Mouse (Mus musculus) neural tube, embryonic 12.5 days (tissue): ENCODE measurements around the gene Clca1. TPM values are rescaled to one million over a fixed set of nuclear protein-coding genes. Genes with fewer than 3 reads are reported as not detected.
"Not testable (repeated sequence)": the region's sequence is repeated elsewhere in the genome, so short reads cannot be mapped to it uniquely, and the experiment has no call there.

Experiments used
- ATAC-seq: fragments of 200-750 bp; cut with Nextera tagmentation; 2 replicates; pipeline ENCODE4 v1.8.0; 2017; ENCODE audit warnings: low read depth, mild to moderate bottlenecking, moderate TSS enrichment, moderate library complexity; ENCODE audit not compliant: low FRiP score
- H3K27ac ChIP-seq: fragments of 300-500 bp; sonication (generic); 2 replicates; pipeline ENCODE4 v1.5.1; 2016
- H3K27me3 ChIP-seq: fragments of 300-500 bp; sonication (generic); replicated peaks from 2 replicates; pipeline ENCODE4 v1.6.1; 2016; ENCODE audit warnings: mild to moderate bottlenecking
- H3K36me3 ChIP-seq: fragments of 300-500 bp; sonication (generic); 2 replicates; pipeline ENCODE4 v1.6.1; 2016; ENCODE audit warnings: mild to moderate bottlenecking
- H3K4me1 ChIP-seq: fragments of 300-500 bp; sonication (generic); 2 replicates; pipeline ENCODE4 v1.6.1; 2016
- H3K4me2 ChIP-seq: fragments of 300-500 bp; sonication (generic); replicated peaks from 2 replicates; pipeline ENCODE4 v1.6.1; 2016; ENCODE audit warnings: mild to moderate bottlenecking
- H3K4me3 ChIP-seq: fragments of 300-500 bp; sonication (generic); 2 replicates; pipeline ENCODE4 v1.5.1; 2016
- H3K9ac ChIP-seq: fragments of 300-500 bp; sonication (generic); 2 replicates; pipeline ENCODE4 v1.6.1; 2016; ENCODE audit warnings: mild to moderate bottlenecking
- H3K9me3 ChIP-seq: fragments of 300-500 bp; sonication (generic); 2 replicates; pipeline ENCODE4 v1.6.1; 2016; ENCODE audit warnings: mild to moderate bottlenecking
- WGBS: fragments of 180-500 bp; shearing (Covaris S2); methylation state at CpG from one replicate; pipeline ENCODE4 v1.1.7; 2016; 5-methylcytosine and 5-hydroxymethylcytosine counted together
- polyA plus RNA-seq: library from polyadenylated mRNA; unstranded; fragments of >200 nt; fragmentation: Nextera tagmentation; extraction: Ambion mirVana; gene quantifications from 2 replicates; pipeline ENCODE4 v1.2.1, GENCODE M21; 2016

Gene Clca1
- polyA plus RNA-seq = not detected in 2 replicates

GRCm38 (mm10) chr3:145032676-145033075 is at the start of gene Clca1:
Gene Clca1 (minus strand): TSS chr3:145032776.
- ATAC-seq = no peak
- Histone ChIP-seq H3K27ac (no peak within 1 kb of the TSS), H3K36me3 (no peaks in the 10 kb centered on the region), H3K4me1 (no peaks in the 10 kb centered on the region), H3K27me3 (no peaks in the 10 kb centered on the region), H3K9ac (no peak within 1 kb of the TSS), H3K4me3 (no peak within 1 kb of the TSS), H3K4me2 (no peak within 1 kb of the TSS), H3K9me3 (no peaks in the 10 kb centered on the region)

DNA sequence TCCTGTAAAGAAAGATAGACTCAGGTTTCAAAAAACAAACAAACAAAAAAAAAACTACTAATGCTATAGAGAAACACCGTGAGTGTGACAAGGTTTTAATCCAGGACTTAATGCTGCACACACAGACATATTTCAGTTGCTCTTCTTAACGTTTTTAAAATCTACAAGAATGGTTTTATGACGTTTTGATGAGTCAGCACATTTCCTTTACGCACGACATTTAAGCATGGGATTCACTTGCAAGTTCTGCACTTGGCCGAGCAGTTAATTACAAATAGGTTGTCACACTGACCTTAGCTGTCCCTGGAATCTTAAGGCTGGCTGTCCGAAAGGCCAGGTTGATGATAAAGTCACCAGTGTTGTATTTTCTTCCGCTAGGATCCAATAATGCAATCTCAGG is 48.3 kb upstream of the Clca1 start:
- Histone ChIP-seq H3K4me2 (no peak overlapping the region), H3K9me3 (no peaks in the 10 kb centered on the region), H3K4me1 (no peaks in the 10 kb centered on the region), H3K27ac (no peak overlapping the region), H3K4me3 (no peak overlapping the region), H3K27me3 (no peaks in the 10 kb centered on the region), H3K9ac (no peak overlapping the region), H3K36me3 (no peaks in the 10 kb centered on the region)
- no peak for ATAC-seq
- WGBS = 77% methylated on average over 8 of the region's 8 CpGs

- Histone ChIP-seq H3K36me3 (no peaks in the 10 kb centered on the region), H3K4me3 (no peak overlapping the region), H3K27me3 (no peaks in the 10 kb centered on the region), H3K4me2 (no peak overlapping the region), H3K9ac (no peak overlapping the region), H3K9me3 (no peaks in the 10 kb centered on the region), H3K4me1 (no peaks in the 10 kb centered on the region), H3K27ac (no peak overlapping the region)
- no peak for ATAC-seq
- 86% methylated on average over 6 of the region's 6 CpGs for WGBS
Measured at GRCm38 (mm10) chr3:145078405-145078804, 45.8 kb upstream of the Clca1 start.

- no peaks in the 10 kb centered on the region for H3K4me1 ChIP-seq
- no peak overlapping the region for H3K4me2 ChIP-seq
- H3K36me3 ChIP-seq = no peaks in the 10 kb centered on the region
- H3K27ac ChIP-seq = no peak overlapping the region
- no peak for ATAC-seq
- no peaks in the 10 kb centered on the region for H3K9me3 ChIP-seq
- WGBS = 92% methylated on average over 3 of the region's 3 CpGs
- H3K27me3 ChIP-seq = no peaks in the 10 kb centered on the region
- H3K9ac ChIP-seq = no peak overlapping the region
- H3K4me3 ChIP-seq = no peak overlapping the region
Measured at GRCm38 (mm10) chr3:145072339-145072738, 39.8 kb upstream of the Clca1 start.

DNA sequence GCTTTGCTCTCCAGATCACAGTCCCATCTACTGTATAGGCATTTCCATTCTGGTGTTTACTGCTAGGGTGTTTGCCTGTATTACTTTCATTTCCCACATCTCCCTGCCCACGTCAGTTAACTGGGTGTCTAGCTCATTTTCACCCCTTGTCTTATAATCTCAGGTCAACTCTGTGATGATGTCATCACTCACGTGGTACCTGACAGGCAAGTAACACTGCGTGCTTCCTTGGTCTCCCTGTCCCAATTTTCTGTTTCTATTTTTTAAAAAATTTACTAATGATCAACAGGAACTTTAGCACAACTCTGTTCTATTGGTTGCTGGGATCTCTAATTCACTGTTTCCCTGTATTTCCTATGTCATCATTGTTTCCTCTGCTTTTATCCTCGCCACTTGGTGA is 36.4 kb upstream of the Clca1 start:
- Histone ChIP-seq H3K4me2 (no peak overlapping the region), H3K4me1 (no peaks in the 10 kb centered on the region), H3K27ac (no peak overlapping the region), H3K4me3 (no peak overlapping the region), H3K27me3 (no peaks in the 10 kb centered on the region), H3K9ac (no peak overlapping the region), H3K36me3 (no peaks in the 10 kb centered on the region), H3K9me3 (no peaks in the 10 kb centered on the region)
- WGBS = 88% methylated on average over 4 of the region's 4 CpGs
- ATAC-seq = no peak

DNA sequence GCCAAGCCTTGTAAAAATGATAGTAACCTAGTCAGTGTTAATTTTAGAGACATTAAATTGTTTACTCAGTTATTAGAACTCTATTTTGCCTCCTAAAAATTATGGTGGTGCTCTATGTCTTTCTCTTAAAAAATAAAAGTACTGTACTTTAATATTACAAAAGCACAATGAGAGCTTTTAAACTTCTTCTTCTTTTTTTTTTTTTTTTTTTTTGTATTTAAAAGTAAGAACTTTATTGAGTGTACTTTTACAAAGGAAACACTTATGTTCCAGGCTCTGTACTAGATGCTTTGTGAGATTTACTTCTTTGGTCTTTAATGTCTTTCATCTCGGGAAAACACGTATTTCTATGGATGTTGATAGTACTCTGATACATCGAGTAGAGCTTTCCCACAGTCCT is 22.6 kb upstream of the Clca1 start:
- H3K4me1 ChIP-seq, H3K36me3 ChIP-seq: not testable (repeated sequence)
- 93% methylated on average over 3 of the region's 3 CpGs for WGBS

DNA sequence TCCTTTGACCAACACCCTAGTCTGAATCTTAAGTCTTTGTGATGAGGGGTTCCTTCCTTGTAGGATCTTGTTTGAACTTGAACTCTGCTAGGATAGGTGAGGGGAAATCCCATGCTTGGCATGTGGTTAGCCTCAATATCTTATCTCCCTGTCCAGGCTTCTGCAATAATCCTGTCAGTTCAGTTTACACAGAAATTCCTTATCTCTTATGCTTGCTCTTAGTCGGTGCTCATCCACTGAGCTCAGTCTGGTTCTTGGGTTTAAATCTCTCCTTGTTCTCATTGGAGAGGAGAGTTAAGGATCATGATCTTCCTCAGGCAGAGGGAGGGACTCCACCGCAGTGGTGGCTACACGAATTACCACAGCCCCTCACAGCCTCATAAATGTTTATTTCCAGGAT is 17.2 kb upstream of the Clca1 start:
- H3K27ac ChIP-seq = no peak overlapping the region
- H3K4me1 ChIP-seq = no peaks in the 10 kb centered on the region
- no peak for ATAC-seq
- no peak overlapping the region for H3K4me3 ChIP-seq
- no peaks in the 10 kb centered on the region for H3K36me3 ChIP-seq
- H3K27me3 ChIP-seq = no peaks in the 10 kb centered on the region
- 88% methylated on average over 3 of the region's 3 CpGs for WGBS
- H3K9me3 ChIP-seq = no peaks in the 10 kb centered on the region
- H3K9ac ChIP-seq = no peak overlapping the region
- no peak overlapping the region for H3K4me2 ChIP-seq

More for the DNA sequence above, 22.6 kb upstream of the Clca1 start:
- H3K9me3 ChIP-seq, H3K27me3 ChIP-seq, H3K9ac ChIP-seq, H3K4me3 ChIP-seq, ATAC-seq, H3K27ac ChIP-seq, H3K4me2 ChIP-seq: not testable (repeated sequence)

DNA sequence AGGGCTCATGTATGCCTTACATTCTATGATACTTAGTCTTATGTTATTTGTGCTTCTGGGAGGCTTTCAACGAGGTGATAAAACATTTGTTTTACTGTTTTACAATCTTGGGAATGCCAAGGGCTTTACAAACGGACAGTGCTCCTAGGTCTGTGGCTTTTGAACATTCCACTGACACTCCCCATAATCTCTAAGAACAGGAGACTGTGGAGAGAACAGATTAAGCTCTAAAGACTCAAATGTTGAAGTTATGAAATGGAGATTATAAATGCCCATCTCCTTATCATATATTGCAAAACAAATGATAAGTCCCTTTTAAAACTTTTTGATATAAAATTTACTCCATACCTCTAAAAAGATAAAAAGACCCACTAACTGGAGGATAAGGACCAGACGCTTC is 6.2 kb upstream of the Clca1 start:
- Histone ChIP-seq H3K36me3 (no peaks in the 10 kb centered on the region), H3K27ac (no peak overlapping the region), H3K9me3 (no peaks in the 10 kb centered on the region), H3K27me3 (no peaks in the 10 kb centered on the region), H3K4me1 (no peaks in the 10 kb centered on the region), H3K4me3 (no peak overlapping the region), H3K9ac (no peak overlapping the region), H3K4me2 (no peak overlapping the region)
- no peak for ATAC-seq
- 50% methylated on average over 3 of the region's 3 CpGs for WGBS

DNA sequence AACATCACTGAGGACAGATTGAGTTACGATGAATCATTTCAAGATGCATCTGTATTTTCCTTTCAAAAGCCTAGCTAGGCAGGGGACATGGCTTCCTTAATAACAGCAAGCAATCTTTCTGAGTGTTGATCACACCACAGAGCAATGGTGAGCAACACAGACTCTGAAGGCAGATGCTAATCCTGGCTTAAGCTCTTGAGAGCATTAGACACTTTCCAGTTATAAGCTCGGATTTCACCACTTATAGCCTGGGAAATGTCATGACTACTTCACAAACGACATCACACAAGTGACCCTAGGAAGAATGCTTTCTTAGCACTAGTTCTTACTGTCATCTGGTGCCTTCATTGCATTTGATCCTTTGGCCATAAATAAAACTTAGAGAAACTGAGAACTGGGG is 4.5 kb downstream of the Clca1 start:
- 85% methylated on average over 3 of the region's 3 CpGs for WGBS
- Histone ChIP-seq H3K4me3 (no peak overlapping the region), H3K9me3 (no peaks in the 10 kb centered on the region), H3K9ac (no peak overlapping the region), H3K27me3 (no peaks in the 10 kb centered on the region), H3K4me2 (no peak overlapping the region), H3K4me1 (no peaks in the 10 kb centered on the region), H3K36me3 (no peaks in the 10 kb centered on the region), H3K27ac (no peak overlapping the region)
- no peak for ATAC-seq

DNA sequence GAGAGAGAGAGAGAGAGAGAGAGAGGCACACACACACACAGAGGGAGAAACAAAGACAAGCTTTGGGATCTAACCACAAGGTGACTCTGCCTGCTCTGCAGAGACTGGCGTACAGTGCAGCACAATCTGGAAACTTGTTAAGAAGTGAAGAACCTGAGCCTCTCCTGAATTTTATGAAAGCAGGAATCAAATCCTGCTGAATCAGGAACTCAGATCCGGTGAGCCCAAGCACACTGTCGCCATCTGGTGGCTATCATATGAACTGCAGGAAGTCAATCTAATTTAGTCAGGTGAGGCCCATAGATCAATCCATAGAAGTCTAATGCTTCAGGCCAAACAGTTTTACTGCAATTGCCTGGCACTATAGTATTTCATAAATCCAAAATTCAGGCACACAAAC is 5.8 kb downstream of the Clca1 start:
- Histone ChIP-seq H3K27ac (no peak overlapping the region), H3K4me3 (no peak overlapping the region), H3K27me3 (no peaks in the 10 kb centered on the region), H3K36me3 (no peaks in the 10 kb centered on the region), H3K4me1 (no peaks in the 10 kb centered on the region), H3K9ac (no peak overlapping the region), H3K4me2 (no peak overlapping the region), H3K9me3 (no peaks in the 10 kb centered on the region)
- WGBS = 31% methylated on average over 3 of the region's 3 CpGs
- ATAC-seq = 0 out of 2 replicates have a peak, but pooled peaks have one; percentile 53

- WGBS = 70% methylated on average over 3 of the region's 3 CpGs
- no peaks in the 10 kb centered on the region for H3K27me3 ChIP-seq
- no peaks in the 10 kb centered on the region for H3K9me3 ChIP-seq
- H3K4me1 ChIP-seq = no peaks in the 10 kb centered on the region
- no peak for ATAC-seq
- H3K4me2 ChIP-seq = no peak overlapping the region
- no peaks in the 10 kb centered on the region for H3K36me3 ChIP-seq
- H3K27ac ChIP-seq = no peak overlapping the region
- H3K4me3 ChIP-seq = no peak overlapping the region
- H3K9ac ChIP-seq = no peak overlapping the region
Measured at GRCm38 (mm10) chr3:145017807-145018206, 14.8 kb downstream of the Clca1 start.

- Histone ChIP-seq H3K36me3 (no peaks in the 10 kb centered on the region), H3K9me3 (no peaks in the 10 kb centered on the region), H3K9ac (no peak overlapping the region), H3K4me2 (no peak overlapping the region), H3K4me1 (no peaks in the 10 kb centered on the region), H3K27ac (no peak overlapping the region), H3K27me3 (no peaks in the 10 kb centered on the region), H3K4me3 (no peak overlapping the region)
- ATAC-seq = no peak
- WGBS = 38% methylated on average over 5 of the region's 5 CpGs
Measured at GRCm38 (mm10) chr3:145004422-145004821, 28.2 kb downstream of the Clca1 start.

DNA sequence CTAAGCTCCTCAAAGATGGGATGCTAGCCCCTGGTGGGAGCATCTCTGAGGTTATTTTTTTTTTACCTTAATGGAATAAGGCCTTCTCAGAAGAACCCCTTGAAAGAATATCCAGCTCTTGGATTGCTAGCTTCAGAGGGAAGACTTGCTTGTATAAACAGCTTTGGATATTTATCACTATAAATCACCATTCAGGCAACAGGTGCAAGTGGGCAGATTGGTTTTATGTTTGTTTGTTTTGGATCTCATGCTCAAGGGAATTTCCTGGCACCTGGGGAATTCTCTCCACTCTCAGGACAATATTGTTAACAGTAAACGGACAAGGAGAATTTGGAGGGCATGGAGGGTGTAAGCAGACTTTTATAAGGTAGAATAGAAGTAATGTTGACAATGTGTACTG is 31.7 kb downstream of the Clca1 start:
- Histone ChIP-seq H3K27ac (no peak overlapping the region), H3K27me3 (no peaks in the 10 kb centered on the region), H3K4me3 (no peak overlapping the region), H3K4me2 (no peak overlapping the region), H3K36me3 (no peaks in the 10 kb centered on the region), H3K4me1 (no peaks in the 10 kb centered on the region), H3K9ac (no peak overlapping the region), H3K9me3 (no peaks in the 10 kb centered on the region)
- WGBS = 73% methylated on average over 1 of the region's 1 CpGs
- ATAC-seq = no peak
